Mouse (Mus musculus) heart, adult 2 months (tissue): ENCODE data around the gene Ugt1a10.

Experiments used
- CTCF ChIP-seq: fragments of 200-600 bp; IDR thresholded peaks from 2 replicates; pipeline ENCODE4 v1.8.1; 2022; ENCODE audit warnings: antibody characterized with exemption, mild to moderate bottlenecking, moderate library complexity
- EP300 ChIP-seq: fragments of 200-500 bp; IDR thresholded peaks from 2 replicates; pipeline ENCODE4 v1.6.1; 2011; ENCODE audit warnings: low read depth, low read length, control low read depth; ENCODE audit not compliant: insufficient read depth
- POLR2A ChIP-seq: fragments of 200-500 bp; IDR thresholded peaks from 2 replicates; pipeline ENCODE4 v1.6.1; 2011; ENCODE audit warnings: mild to moderate bottlenecking, low read depth, low read length, control low read depth; ENCODE audit not compliant: insufficient read depth

- TF ChIP-seq POLR2A, result no peak
- no peak for TF ChIP-seq CTCF
- TF ChIP-seq EP300, result no peak
These were observed 46.5 kb upstream of the Ugt1a10 start for GRCm38 (mm10) chr1:88008735-88009134.
